Mouse (Mus musculus): ENCODE measurements around the gene Olfr394. TPM values are rescaled to one million over a fixed set of nuclear protein-coding genes. Genes with fewer than 3 reads are reported as not detected.
"Not testable (repeated sequence)": the region's sequence is repeated elsewhere in the genome, so short reads cannot be mapped to it uniquely, and the experiment has no call there.

Olfr394 gene
- not detected in 2 replicates for polyA plus RNA-seq (2014; fragmentation: Nextera tagmentation; extraction: Ambion mirVana)

DNA sequence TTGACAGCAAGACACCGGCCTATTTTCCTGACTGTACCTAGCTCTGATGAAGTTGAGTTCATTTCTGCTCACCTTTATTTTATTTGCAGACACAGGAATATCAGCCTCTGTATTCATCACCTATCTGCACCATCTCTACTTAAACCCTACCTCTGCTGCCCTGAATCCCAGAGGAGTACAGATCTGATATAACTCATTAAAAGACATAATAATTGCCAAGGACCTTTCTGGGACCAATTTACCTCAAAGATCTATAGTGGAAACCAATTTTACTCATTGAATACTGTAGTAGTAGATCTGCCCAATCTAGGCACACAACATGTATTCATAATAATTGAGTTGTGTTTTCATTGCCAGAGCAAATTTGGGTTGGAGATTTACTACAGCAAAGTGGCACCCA, at the start of gene Olfr394:
Gene Olfr394, minus strand, starts transcription at position 101 of the 400 bp plus-strand sequence.
- Histone ChIP-seq H3K27ac (ENCODE audit: low read depth) (no peak within 1 kb of the TSS), H3K36me3 (ENCODE audit: insufficient read depth) (no peaks in the 10 kb centered on the region), H3K9ac (no peak within 1 kb of the TSS), H3K9me3 (ENCODE audit: low read depth, low read length) (no peaks in the 10 kb centered on the region; the same call in 1 of the 2 replicates), H3K4me3 (ENCODE audit: low read depth, low read length) (no peak within 1 kb of the TSS), H3K4me1 (ENCODE audit: insufficient read depth) (no peaks in the 10 kb centered on the region), H3K4me2 (no peak within 1 kb of the TSS), H3K27me3 (ENCODE audit: insufficient read depth, low read length) (no peaks in the 10 kb centered on the region)
- ATAC-seq (ENCODE audit: insufficient read depth) (no peak), DNase-seq (no peak)
- no peak for TF ChIP-seq CTCF (IDR thresholded peaks at IDR 0.05; ENCODE audit: low read depth)
- 76% methylated on average over 1 of the region's 1 CpGs for WGBS

DNA sequence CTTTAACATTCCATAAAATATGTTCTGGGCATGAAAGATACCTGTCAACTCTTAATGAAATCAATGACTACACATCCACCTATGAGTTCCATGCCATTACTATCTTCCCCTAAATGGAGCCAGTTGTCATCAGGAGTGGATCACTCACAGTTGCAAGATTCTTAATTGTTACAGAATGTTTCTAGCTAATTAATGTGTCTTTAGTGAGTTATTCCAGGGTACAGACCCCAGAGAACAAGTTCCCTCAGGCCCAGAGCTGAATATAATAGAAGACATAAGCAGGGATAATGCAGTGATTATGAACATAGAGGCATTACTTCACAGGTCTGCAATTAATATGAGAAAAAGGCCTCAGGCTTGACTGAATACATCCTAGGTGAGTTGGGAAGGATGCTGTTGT, 45.8 kb upstream of the Olfr394 start, which contains the start of gene Olfr23:
Gene Olfr23, plus strand, starts transcription at position 301 of the 400 bp plus-strand sequence.
- TF ChIP-seq CTCF (IDR thresholded peaks at IDR 0.05; ENCODE audit: low read depth), result no peak
- no peak for ATAC-seq (ENCODE audit: insufficient read depth)

DNA sequence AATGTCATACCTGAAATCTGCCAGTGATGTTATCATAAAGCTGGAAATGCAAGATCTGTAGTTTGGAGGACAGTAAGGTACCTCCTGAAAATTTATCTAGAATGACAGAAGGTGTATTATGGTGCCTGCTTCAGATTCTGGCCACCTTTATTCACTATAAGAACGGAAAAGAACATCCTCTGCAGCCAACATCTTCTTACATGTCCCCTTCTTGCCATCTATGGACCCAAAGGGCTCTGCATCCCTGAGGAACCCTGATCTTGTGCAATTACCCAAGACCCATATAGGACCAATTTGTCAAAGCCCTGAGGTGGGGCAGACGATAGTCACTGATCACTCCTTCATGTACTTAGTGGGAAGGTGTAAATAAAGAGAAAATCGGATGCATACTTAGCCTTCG, 18.6 kb upstream of the Olfr394 start, which contains the start of gene Olfr395:
Gene Olfr395, minus strand, starts transcription at position 101 of the 400 bp plus-strand sequence.
- H3K27ac ChIP-seq (ENCODE audit: low read depth); ATAC-seq (ENCODE audit: insufficient read depth); H3K4me3 ChIP-seq (ENCODE audit: low read depth, low read length); DNase-seq; H3K4me1 ChIP-seq (ENCODE audit: insufficient read depth); H3K9me3 ChIP-seq (ENCODE audit: low read depth, low read length); H3K36me3 ChIP-seq (ENCODE audit: insufficient read depth); H3K4me2 ChIP-seq; H3K27me3 ChIP-seq (ENCODE audit: insufficient read depth, low read length); H3K9ac ChIP-seq: not testable (repeated sequence)
- WGBS, result 72% methylated on average over 4 of the region's 4 CpGs

More for the DNA sequence above, 45.8 kb upstream of the Olfr394 start, which contains the start of gene Olfr23:
- no peak within 1 kb of the TSS for H3K9ac ChIP-seq
- H3K27ac ChIP-seq (ENCODE audit: low read depth), result no peak within 1 kb of the TSS
- H3K9me3 ChIP-seq (ENCODE audit: low read depth, low read length), result no peaks in the 10 kb centered on the region
- no peaks in the 10 kb centered on the region for H3K4me1 ChIP-seq (ENCODE audit: insufficient read depth)
- no peak within 1 kb of the TSS for H3K4me3 ChIP-seq (ENCODE audit: low read depth, low read length)
- no peak for DNase-seq
- H3K36me3 ChIP-seq (ENCODE audit: insufficient read depth), result no peaks in the 10 kb centered on the region
- H3K4me2 ChIP-seq, result no peak within 1 kb of the TSS
- H3K27me3 ChIP-seq (ENCODE audit: insufficient read depth, low read length), result no peaks in the 10 kb centered on the region

DNA sequence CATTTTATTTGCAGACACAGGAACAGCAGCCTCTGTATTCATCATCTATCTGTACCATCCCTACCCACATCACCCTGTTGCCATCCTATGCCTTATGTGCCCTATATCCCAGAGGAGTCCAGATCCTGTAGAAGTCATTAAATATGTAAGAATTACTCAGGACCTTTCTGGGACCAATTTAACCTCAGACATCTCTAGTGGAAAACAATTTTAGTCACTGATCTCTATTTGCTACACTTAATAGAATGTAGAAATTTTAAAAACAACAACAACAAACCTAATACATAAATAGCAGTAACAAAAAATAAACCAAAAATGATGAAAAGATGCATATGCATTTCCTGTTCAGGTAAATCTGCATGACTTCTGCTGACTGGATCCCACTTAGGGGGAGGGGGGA, 39.2 kb downstream of the Olfr394 start, which contains the start of gene Olfr393:
Gene Olfr393, minus strand, starts transcription at position 101 of the 400 bp plus-strand sequence.
- no peak for DNase-seq
- Histone ChIP-seq H3K27ac (ENCODE audit: low read depth) (no peak within 1 kb of the TSS), H3K9me3 (ENCODE audit: low read depth, low read length) (no peaks in the 10 kb centered on the region), H3K4me1 (ENCODE audit: insufficient read depth) (no peaks in the 10 kb centered on the region), H3K4me2 (no peak within 1 kb of the TSS), H3K27me3 (ENCODE audit: insufficient read depth, low read length) (no peaks in the 10 kb centered on the region), H3K9ac (no peak within 1 kb of the TSS), H3K4me3 (ENCODE audit: low read depth, low read length) (no peak within 1 kb of the TSS), H3K36me3 (ENCODE audit: insufficient read depth) (no peaks in the 10 kb centered on the region)
- no peak for TF ChIP-seq CTCF (IDR thresholded peaks at IDR 0.05; ENCODE audit: low read depth)
- no peak for ATAC-seq (ENCODE audit: insufficient read depth)

Other genes with a start within 250 kb of the Olfr394 start
- gene Zfp735, start 202.0 kb downstream of the Olfr394 start, polyA plus RNA-seq (2014; fragmentation: Nextera tagmentation; extraction: Ambion mirVana), result not detected in 2 replicates
- gene Olfr389, start 110.1 kb downstream of the Olfr394 start, polyA plus RNA-seq (2014; fragmentation: Nextera tagmentation; extraction: Ambion mirVana), result not detected in 2 replicates
- gene Olfr390, start 107.8 kb downstream of the Olfr394 start, polyA plus RNA-seq (2014; fragmentation: Nextera tagmentation; extraction: Ambion mirVana), result not detected in 2 replicates
- gene Olfr391-ps, start 87.7 kb downstream of the Olfr394 start, polyA plus RNA-seq (2014; fragmentation: Nextera tagmentation; extraction: Ambion mirVana), result not detected in 2 replicates
- gene Olfr392, start 73.7 kb downstream of the Olfr394 start, polyA plus RNA-seq (2014; fragmentation: Nextera tagmentation; extraction: Ambion mirVana), result not detected in 2 replicates
- not detected in 2 replicates for gene Olfr393, start 39.3 kb downstream of the Olfr394 start, polyA plus RNA-seq (2014; fragmentation: Nextera tagmentation; extraction: Ambion mirVana)
- gene Olfr395, start 18.5 kb upstream of the Olfr394 start, polyA plus RNA-seq (2014; fragmentation: Nextera tagmentation; extraction: Ambion mirVana), result not detected in 2 replicates
- gene Olfr23, start 45.9 kb upstream of the Olfr394 start, polyA plus RNA-seq (2014; fragmentation: Nextera tagmentation; extraction: Ambion mirVana), result not detected in 2 replicates
- not detected in 2 replicates for gene Olfr397, start 70.0 kb upstream of the Olfr394 start, polyA plus RNA-seq (2014; fragmentation: Nextera tagmentation; extraction: Ambion mirVana)
- not detected in 2 replicates for gene Olfr398, start 99.6 kb upstream of the Olfr394 start, polyA plus RNA-seq (2014; fragmentation: Nextera tagmentation; extraction: Ambion mirVana)
- gene Olfr139, start 165.8 kb upstream of the Olfr394 start, polyA plus RNA-seq (2014; fragmentation: Nextera tagmentation; extraction: Ambion mirVana), result not detected in 2 replicates
- gene Olfr399, start 165.8 kb upstream of the Olfr394 start, polyA plus RNA-seq (2014; fragmentation: Nextera tagmentation; extraction: Ambion mirVana), result not detected in 2 replicates
- not detected in 2 replicates for gene Zfp616, start 179.2 kb upstream of the Olfr394 start, polyA plus RNA-seq (2014; fragmentation: Nextera tagmentation; extraction: Ambion mirVana)
- gene Olfr401, start 222.9 kb upstream of the Olfr394 start, polyA plus RNA-seq (2014; fragmentation: Nextera tagmentation; extraction: Ambion mirVana), result not detected in 2 replicates

Data from lung, embryonic 14.5 days (tissue).